Mouse (Mus musculus) heart, embryonic 13.5 days (tissue): ENCODE results near the gene Ankle2. TPM values are rescaled to one million over a fixed set of nuclear protein-coding genes. Genes with fewer than 3 reads are reported as not detected.
A peak's percentile ranks its signal among the peaks of the same experiment; 100 is the strongest.

ENCODE experiments used
- ATAC-seq: fragments of 200-750 bp; cut with Nextera tagmentation; 2 replicates; pipeline ENCODE4 v1.8.0; 2017; ENCODE audit warnings: moderate TSS enrichment; ENCODE audit not compliant: insufficient number of reproducible peaks, low FRiP score, low TSS enrichment; ENCODE audit errors: extremely low read depth
- H3K27ac ChIP-seq: fragments of 300-500 bp; sonication (generic); replicated peaks from 2 replicates; pipeline ENCODE4 v1.5.1; 2015; ENCODE audit warnings: moderate library complexity, mild to moderate bottlenecking, inconsistent platforms
- H3K27me3 ChIP-seq: fragments of 300-500 bp; sonication (generic); replicated peaks from 2 replicates; pipeline ENCODE4 v1.6.1; 2015; ENCODE audit warnings: mild to moderate bottlenecking, inconsistent platforms
- H3K36me3 ChIP-seq: fragments of 300-500 bp; sonication (generic); 2 replicates; pipeline ENCODE4 v1.6.1; 2015; ENCODE audit warnings: mild to moderate bottlenecking, inconsistent platforms
- H3K4me1 ChIP-seq: fragments of 300-500 bp; sonication (generic); 2 replicates; pipeline ENCODE4 v1.6.1; 2015; ENCODE audit warnings: inconsistent platforms
- H3K4me2 ChIP-seq: fragments of 300-500 bp; sonication (generic); 2 replicates; pipeline ENCODE4 v1.6.1; 2015; ENCODE audit warnings: inconsistent platforms, mild to moderate bottlenecking, moderate library complexity
- H3K4me3 ChIP-seq: fragments of 300-500 bp; sonication (generic); 2 replicates; pipeline ENCODE4 v1.5.1; 2015; ENCODE audit warnings: moderate library complexity, mild to moderate bottlenecking, inconsistent platforms
- H3K9ac ChIP-seq: fragments of 300-500 bp; sonication (generic); 2 replicates; pipeline ENCODE4 v1.6.1; 2015; ENCODE audit warnings: inconsistent platforms, mild to moderate bottlenecking, moderate library complexity
- H3K9me3 ChIP-seq: fragments of 300-500 bp; sonication (generic); 2 replicates; pipeline ENCODE4 v1.6.1; 2016; ENCODE audit warnings: inconsistent platforms
- WGBS: fragments of 180-500 bp; shearing (Covaris S2); methylation state at CpG from one replicate; pipeline ENCODE4 v1.1.7; 2015; ENCODE audit warnings: mixed read lengths; 5-methylcytosine and 5-hydroxymethylcytosine counted together
- polyA plus RNA-seq: library from polyadenylated mRNA; unstranded; fragments of >200 nt; fragmentation: Nextera tagmentation; extraction: Ambion mirVana; gene quantifications from 2 replicates; pipeline ENCODE4 v1.2.1, GENCODE M21; 2015

The Ankle2 gene
- polyA plus RNA-seq, result 16.1 and 16.3 TPM in 2 replicates

- Histone ChIP-seq H3K4me3 (peak within 1 kb of the TSS; percentile 91), H3K27ac (peak within 1 kb of the TSS; percentile 93), H3K9me3 (no peaks in the 10 kb centered on the region), H3K4me1 (peaks cover 22% of the 10 kb centered on the region), H3K27me3 (no peaks in the 10 kb centered on the region), H3K4me2 (peak within 1 kb of the TSS; percentile 83), H3K36me3 (peaks cover 40% of the 10 kb centered on the region), H3K9ac (peak within 1 kb of the TSS; percentile 97)
- under 1% methylated on average over 77 of the region's 81 CpGs for WGBS
- peak; percentile 92 for ATAC-seq
Observed at GRCm38 (mm10) chr5:110230780-110231461, at the start of gene Ankle2. Gene Ankle2 (plus strand): TSS chr5:110231004.

- H3K27me3 ChIP-seq, result no peaks in the 10 kb centered on the region
- H3K9me3 ChIP-seq, result no peaks in the 10 kb centered on the region
- no peak overlapping the region for H3K4me3 ChIP-seq
- H3K4me2 ChIP-seq, result no peak overlapping the region
- H3K36me3 ChIP-seq, result peaks cover 50% of the 10 kb centered on the region
- H3K4me1 ChIP-seq, result peaks cover 28% of the 10 kb centered on the region
- no peak overlapping the region for H3K9ac ChIP-seq
- H3K27ac ChIP-seq, result no peak overlapping the region
- 69% methylated on average over 5 of the region's 5 CpGs for WGBS
- ATAC-seq, result no peak
Observed at GRCm38 (mm10) chr5:110181716-110182115, 49.1 kb upstream of the Ankle2 start.

- H3K27me3 ChIP-seq, result no peaks in the 10 kb centered on the region
- WGBS, result 86% methylated on average over 10 of the region's 10 CpGs
- H3K4me2 ChIP-seq, result no peak overlapping the region
- H3K9me3 ChIP-seq, result no peaks in the 10 kb centered on the region
- H3K4me1 ChIP-seq, result no peaks in the 10 kb centered on the region
- no peak overlapping the region for H3K27ac ChIP-seq
- H3K36me3 ChIP-seq, result peaks cover 86% of the 10 kb centered on the region
- no peak for ATAC-seq
- no peak overlapping the region for H3K4me3 ChIP-seq
- no peak overlapping the region for H3K9ac ChIP-seq
Observed at GRCm38 (mm10) chr5:110203164-110203895, 27.5 kb upstream of the Ankle2 start.

- Histone ChIP-seq H3K27ac (no peak overlapping the region), H3K9me3 (no peaks in the 10 kb centered on the region), H3K36me3 (peaks cover 96% of the 10 kb centered on the region), H3K4me1 (no peaks in the 10 kb centered on the region), H3K4me2 (no peak overlapping the region), H3K27me3 (no peaks in the 10 kb centered on the region), H3K4me3 (no peak overlapping the region), H3K9ac (no peak overlapping the region)
- WGBS, result 77% methylated on average over 6 of the region's 6 CpGs
- ATAC-seq, result no peak
Observed at GRCm38 (mm10) chr5:110204777-110205176, 26.0 kb upstream of the Ankle2 start.

- WGBS, result 78% methylated on average over 2 of the region's 2 CpGs
Observed at GRCm38 (mm10) chr5:110211312-110211711, 19.5 kb upstream of the Ankle2 start.

GRCm38 (mm10) chr5:110216780-110217179 lies 14.0 kb upstream of the Ankle2 start:
- Histone ChIP-seq H3K4me2 (no peak overlapping the region), H3K27me3 (no peaks in the 10 kb centered on the region), H3K4me1 (no peaks in the 10 kb centered on the region), H3K9ac (no peak overlapping the region), H3K9me3 (no peaks in the 10 kb centered on the region), H3K36me3 (peaks cover 99% of the 10 kb centered on the region), H3K27ac (no peak overlapping the region), H3K4me3 (no peak overlapping the region)
- no peak for ATAC-seq
- 91% methylated on average over 3 of the region's 3 CpGs for WGBS

More at GRCm38 (mm10) chr5:110211312-110211711, 19.5 kb upstream of the Ankle2 start:
- Histone ChIP-seq H3K9me3 (no peaks in the 10 kb centered on the region), H3K9ac (no peak overlapping the region), H3K4me1 (no peaks in the 10 kb centered on the region), H3K36me3 (peaks cover 98% of the 10 kb centered on the region), H3K4me3 (no peak overlapping the region), H3K4me2 (no peak overlapping the region), H3K27me3 (no peaks in the 10 kb centered on the region), H3K27ac (no peak overlapping the region)
- ATAC-seq, result no peak

GRCm38 (mm10) chr5:110220331-110220730 lies 10.5 kb upstream of the Ankle2 start:
- H3K27ac ChIP-seq, result no peak overlapping the region
- WGBS, result 90% methylated on average over 4 of the region's 4 CpGs
- H3K4me3 ChIP-seq, result no peak overlapping the region
- no peaks in the 10 kb centered on the region for H3K4me1 ChIP-seq
- no peak overlapping the region for H3K4me2 ChIP-seq
- no peaks in the 10 kb centered on the region for H3K27me3 ChIP-seq
- H3K36me3 ChIP-seq, result peaks cover 95% of the 10 kb centered on the region
- H3K9ac ChIP-seq, result no peak overlapping the region
- ATAC-seq, result no peak
- no peaks in the 10 kb centered on the region for H3K9me3 ChIP-seq

- H3K36me3 ChIP-seq, result peaks cover 93% of the 10 kb centered on the region
- no peak for ATAC-seq
Observed at GRCm38 (mm10) chr5:110222757-110223156, 8.0 kb upstream of the Ankle2 start.

GRCm38 (mm10) chr5:110225056-110225455 lies 5.7 kb upstream of the Ankle2 start:
- Histone ChIP-seq H3K9ac (no peak overlapping the region), H3K4me3 (no peak overlapping the region), H3K4me1 (peaks cover 3% of the 10 kb centered on the region), H3K36me3 (peaks cover 72% of the 10 kb centered on the region), H3K4me2 (no peak overlapping the region), H3K27ac (no peak overlapping the region), H3K27me3 (no peaks in the 10 kb centered on the region), H3K9me3 (no peaks in the 10 kb centered on the region)
- 81% methylated on average over 3 of the region's 3 CpGs for WGBS
- ATAC-seq, result no peak

More at GRCm38 (mm10) chr5:110222757-110223156, 8.0 kb upstream of the Ankle2 start:
- Histone ChIP-seq H3K4me2 (no peak overlapping the region), H3K4me1 (no peaks in the 10 kb centered on the region), H3K27me3 (no peaks in the 10 kb centered on the region), H3K9ac (no peak overlapping the region), H3K9me3 (no peaks in the 10 kb centered on the region), H3K27ac (no peak overlapping the region), H3K4me3 (no peak overlapping the region)
- WGBS, result 81% methylated on average over 6 of the region's 6 CpGs

GRCm38 (mm10) chr5:110227336-110227883 lies 3.4 kb upstream of the Ankle2 start:
- Histone ChIP-seq H3K27ac (no peak overlapping the region), H3K9me3 (no peaks in the 10 kb centered on the region), H3K9ac (no peak overlapping the region), H3K36me3 (peaks cover 49% of the 10 kb centered on the region), H3K27me3 (no peaks in the 10 kb centered on the region), H3K4me1 (peaks cover 15% of the 10 kb centered on the region), H3K4me3 (no peak overlapping the region), H3K4me2 (no peak overlapping the region)
- no peak for ATAC-seq
- WGBS, result 32% methylated on average over 1 of the region's 1 CpGs

GRCm38 (mm10) chr5:110230401-110230779 lies 414 bp upstream of the Ankle2 start:
- WGBS, result 9% methylated on average over 8 of the region's 8 CpGs
- peaks cover 39% of the 10 kb centered on the region for H3K36me3 ChIP-seq
- H3K4me1 ChIP-seq, result peaks cover 22% of the 10 kb centered on the region
- no peaks in the 10 kb centered on the region for H3K27me3 ChIP-seq
- H3K4me3 ChIP-seq, result peak overlapping the region; percentile 91
- peak overlapping the region; percentile 93 for H3K27ac ChIP-seq
- H3K9ac ChIP-seq, result peak overlapping the region; percentile 97
- no peak for ATAC-seq
- H3K4me2 ChIP-seq, result peak overlapping the region; percentile 83
- H3K9me3 ChIP-seq, result no peaks in the 10 kb centered on the region
